Mouse (Mus musculus) limb, embryonic 13.5 days (tissue): ENCODE results near the gene Ptgs1. TPM values are rescaled to one million over a fixed set of nuclear protein-coding genes. Genes with fewer than 3 reads are reported as not detected.

Experiments
- polyA plus RNA-seq: library from polyadenylated mRNA; unstranded; fragments of >200 nt; fragmentation: Nextera tagmentation; extraction: Ambion mirVana; gene quantifications from 2 replicates; pipeline ENCODE4 v1.2.1, GENCODE M21; 2015

Gene Ptgs1
- polyA plus RNA-seq, 1 experiment from 2014 or later, result 9.1 TPM

Other genes with a start within 250 kb of the Ptgs1 start
- gene Ndufa8, start 181.0 kb upstream of the Ptgs1 start, polyA plus RNA-seq, result 200 and 208 TPM in 2 replicates
- gene Morn5, start 181.0 kb upstream of the Ptgs1 start, polyA plus RNA-seq, result 0.36 TPM in 1 of 2 replicates, not detected in the other
- 0.92 and 1.1 TPM in 2 replicates for gene Lhx6, start 125.0 kb upstream of the Ptgs1 start, polyA plus RNA-seq
- gene Mrrf, start 94.0 kb upstream of the Ptgs1 start, polyA plus RNA-seq, result 23.8 and 31.3 TPM in 2 replicates
- gene Rbm18, start 93.7 kb upstream of the Ptgs1 start, polyA plus RNA-seq, result 85.9 and 94.2 TPM in 2 replicates
- gene Olfr338, start 143.1 kb downstream of the Ptgs1 start, polyA plus RNA-seq, result not detected in 2 replicates
- gene Olfr339, start 188.5 kb downstream of the Ptgs1 start, polyA plus RNA-seq, result not detected in 2 replicates
- not detected in 2 replicates for gene Olfr340, start 222.2 kb downstream of the Ptgs1 start, polyA plus RNA-seq